Mouse (Mus musculus) regulatory T cell (primary cell): ENCODE results near the gene Gstm4.

ENCODE experiments used
- in situ Hi-C: fragments of 300-600 bp; cut with MboI, MseI; formaldehyde crosslinking; loops from one replicate; pipeline ENCODE4 v1.15.1; 2025; ENCODE audit warnings: high pct_unique_total_duplicates

The Gstm4 gene

DNA sequence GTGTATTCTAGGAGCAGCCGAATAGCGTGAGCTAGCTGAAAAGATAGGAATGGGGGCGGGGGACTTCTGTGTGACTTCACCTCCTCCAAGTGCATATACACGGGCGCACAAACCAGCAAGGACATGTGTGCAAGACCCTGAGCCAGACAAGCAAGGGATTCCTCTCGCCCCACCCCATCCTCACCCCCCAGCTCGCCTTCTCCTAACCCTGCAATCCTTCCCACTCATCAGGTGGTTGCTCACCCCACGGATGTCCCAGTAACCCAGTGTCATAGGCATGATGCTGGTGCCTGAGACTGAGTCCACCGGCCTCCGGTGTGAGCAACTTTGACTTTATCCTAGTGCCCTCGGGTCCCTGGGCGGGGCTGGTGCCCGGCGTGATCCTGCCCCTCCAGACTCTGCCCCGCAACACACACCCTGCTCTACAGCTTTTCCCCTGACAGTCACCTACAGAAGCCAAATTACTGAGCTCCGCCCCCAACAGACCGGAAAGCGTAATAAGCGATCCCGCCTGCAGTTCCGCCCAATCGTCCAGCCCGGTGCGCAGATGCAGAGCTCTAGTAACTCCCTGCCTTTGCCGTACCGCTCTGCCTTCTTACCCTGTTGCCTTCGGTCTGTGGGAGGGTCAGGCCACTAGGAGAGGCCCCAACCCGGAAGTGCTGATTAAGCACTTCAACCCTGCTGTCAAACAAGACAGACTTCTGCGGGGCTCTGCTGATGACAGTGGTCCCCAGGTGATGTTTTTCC is at the start of gene Gstm4:
Gene Gstm4, minus strand, starts transcription at position 501 of the 747 bp plus-strand sequence.
- in situ Hi-C loops: no loop called here

DNA sequence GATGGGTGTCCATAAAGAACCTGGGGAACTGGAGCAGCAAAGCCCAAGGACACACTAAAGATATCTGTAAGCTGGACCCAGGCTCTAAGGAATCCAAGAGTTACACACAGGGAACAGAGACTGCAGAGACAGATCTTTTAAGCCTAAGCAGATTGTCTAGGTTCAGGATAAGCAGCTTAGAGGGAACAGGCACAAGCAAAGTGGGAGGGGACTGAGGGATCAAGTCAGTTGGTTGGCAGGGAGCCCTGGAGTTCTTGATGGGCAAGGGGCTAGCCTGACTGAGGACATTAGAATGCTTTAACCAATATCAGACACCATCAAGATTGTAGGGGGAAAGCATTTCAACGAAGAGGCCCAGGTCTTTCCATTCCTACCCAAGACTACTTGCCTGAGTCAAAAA is 49.5 kb upstream of the Gstm4 start:
- in situ Hi-C loops: no loop called here

DNA sequence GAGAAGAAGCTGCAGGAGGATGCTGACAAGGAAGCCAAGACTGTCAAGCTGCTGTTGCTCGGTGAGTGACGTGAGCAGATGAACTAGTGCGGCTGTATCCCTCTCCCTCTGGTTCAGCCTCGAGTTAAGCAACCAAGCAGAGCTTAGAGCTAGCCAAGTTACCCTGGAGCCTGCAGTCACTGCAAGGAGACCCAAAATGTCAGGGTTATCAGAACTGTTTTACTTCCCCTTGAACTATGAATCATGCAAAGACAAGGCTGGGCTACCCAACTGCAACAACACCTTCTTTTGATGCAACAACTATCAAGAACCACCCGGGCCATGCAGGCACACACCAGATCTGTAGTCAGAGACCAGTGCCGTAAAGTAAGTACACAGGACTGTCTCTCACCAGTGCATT is 48.6 kb upstream of the Gstm4 start:
- in situ Hi-C loops: no loop called here

DNA sequence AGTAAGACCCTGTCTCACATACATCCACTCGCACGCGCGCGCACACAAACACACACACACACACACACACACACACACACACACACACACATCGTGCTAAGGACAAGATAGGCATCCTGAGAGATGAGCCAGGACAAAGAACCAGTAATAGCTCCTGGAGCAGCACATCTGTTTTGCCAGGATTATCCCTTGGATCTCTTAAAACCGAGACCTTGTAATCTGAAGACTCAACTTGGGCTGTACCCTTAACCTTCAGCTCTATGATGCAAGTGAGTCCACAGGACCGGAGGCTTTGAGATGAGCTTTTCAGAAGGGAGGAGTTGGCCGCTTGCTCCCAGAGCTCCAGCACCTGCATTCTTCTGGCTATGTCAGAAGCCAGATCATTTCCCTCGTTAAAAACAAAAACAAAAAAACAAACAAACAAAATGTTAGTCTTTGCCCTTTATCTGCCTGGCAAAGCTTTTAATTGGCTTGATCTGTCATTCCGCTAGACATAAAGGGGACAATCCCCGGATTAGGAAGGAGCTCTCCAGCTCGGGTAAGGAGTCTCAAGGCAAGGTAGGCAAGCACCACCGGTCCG is 47.9 kb upstream of the Gstm4 start, which contains the start of gene Gnat2:
Gene Gnat2, plus strand, starts transcription at position 254 of the 580 bp plus-strand sequence.
- in situ Hi-C loops: no loop called here

DNA sequence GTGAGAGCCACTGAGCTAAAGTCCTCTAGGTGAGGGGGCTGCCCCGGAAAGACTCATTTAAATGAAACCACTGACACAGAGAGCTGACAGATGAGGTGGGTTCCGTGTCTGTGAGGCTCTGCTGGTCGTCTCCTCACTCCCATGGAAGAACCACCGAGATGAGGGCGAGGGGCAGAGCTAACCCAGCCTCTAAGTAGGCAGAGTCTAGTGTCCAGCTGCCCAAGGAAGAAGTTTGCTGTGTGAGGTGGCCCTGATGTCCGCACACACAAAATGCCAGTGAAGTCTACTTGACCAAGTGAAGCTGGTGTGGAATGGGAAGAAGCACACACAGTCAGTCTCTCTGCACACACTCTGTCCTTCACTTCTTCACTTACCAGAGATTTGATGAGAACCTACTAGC is 47.3 kb upstream of the Gstm4 start:
- in situ Hi-C loops: no loop called here

DNA sequence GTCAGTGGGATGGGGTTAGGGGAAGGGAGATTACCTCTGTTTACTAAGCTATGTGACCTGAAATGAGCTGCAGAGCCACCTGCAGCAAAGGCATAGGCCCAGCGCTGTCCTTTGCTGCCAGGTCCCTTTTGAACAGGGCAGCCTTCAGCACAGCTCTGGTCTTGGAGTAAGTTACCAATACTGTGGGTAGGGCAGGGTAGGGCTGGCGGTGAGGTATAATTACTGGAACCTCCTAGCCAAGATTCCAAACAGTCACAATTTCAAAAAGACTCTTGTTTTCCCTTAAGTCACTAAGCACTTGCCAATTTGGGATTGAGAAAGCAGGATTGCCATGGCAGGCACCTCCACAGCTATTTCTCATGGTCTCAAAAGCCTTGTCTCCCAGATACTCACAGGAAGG is 45.9 kb upstream of the Gstm4 start:
- in situ Hi-C loops: no loop called here

DNA sequence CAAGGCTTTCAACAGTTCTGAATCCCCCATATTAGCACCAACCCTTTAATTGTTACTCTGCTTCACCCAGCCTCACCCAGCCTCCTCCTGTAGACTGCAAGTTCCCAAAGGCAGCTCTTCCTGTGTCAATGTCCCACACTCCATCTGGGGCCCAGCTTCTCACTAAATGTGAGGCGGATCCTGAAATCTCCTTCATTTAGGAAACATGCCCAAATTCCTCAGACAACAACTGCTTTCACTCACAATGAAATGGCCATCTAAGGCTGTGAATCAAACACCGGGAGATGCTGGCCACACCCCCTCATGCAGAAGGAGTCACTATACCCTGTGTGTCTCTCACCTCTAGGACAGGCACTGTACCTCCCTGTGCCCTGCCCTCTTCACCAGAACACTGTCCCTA is 45.2 kb upstream of the Gstm4 start:
- in situ Hi-C loops: no loop called here

DNA sequence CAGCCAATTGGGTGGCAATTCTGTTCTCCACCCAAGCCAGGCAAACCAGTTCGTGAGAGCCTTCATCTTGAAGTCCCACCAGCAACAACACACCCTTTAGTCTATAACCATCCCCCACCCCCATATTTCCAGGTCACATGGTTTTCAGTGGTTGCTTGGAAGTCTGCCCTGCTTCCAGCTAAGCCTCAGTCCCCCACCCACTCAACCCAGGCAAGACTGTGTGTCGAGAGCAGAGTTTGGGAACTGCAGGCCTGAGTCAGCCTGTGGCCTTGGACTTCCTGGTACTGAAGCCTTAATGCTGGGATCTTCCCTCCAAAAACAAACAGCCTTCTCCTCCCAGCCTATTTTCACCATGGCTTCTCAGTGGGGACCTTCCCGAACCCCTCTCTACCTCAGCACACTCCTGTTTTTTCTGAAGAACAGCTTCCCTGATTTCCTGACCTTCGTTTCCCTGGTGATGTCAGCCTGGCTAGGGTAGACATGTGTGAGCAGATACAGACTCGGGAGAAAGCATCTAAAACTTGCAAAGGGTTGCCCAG is 44.2 kb upstream of the Gstm4 start:
- in situ Hi-C loops: no loop called here

DNA sequence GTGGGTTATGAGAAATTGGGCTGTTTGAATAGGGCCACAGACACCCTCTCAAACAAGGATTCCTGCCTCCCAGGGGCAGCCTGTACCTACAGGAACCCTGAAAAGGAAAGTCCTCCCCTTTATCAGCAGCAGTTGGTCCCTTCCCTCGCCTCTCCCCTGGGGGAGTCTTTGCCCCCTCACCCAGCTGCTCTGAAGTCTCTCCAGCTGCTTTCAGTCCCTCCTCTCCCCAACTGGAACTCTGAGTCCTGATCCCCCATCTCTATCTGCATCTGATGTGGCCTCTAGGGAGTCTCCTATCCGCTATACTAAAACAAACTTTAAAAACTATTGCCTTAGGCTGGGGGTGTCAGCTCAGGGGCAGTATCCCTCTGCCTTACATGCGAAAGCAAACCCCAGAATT is 42.6 kb upstream of the Gstm4 start:
- in situ Hi-C loops: no loop called here

DNA sequence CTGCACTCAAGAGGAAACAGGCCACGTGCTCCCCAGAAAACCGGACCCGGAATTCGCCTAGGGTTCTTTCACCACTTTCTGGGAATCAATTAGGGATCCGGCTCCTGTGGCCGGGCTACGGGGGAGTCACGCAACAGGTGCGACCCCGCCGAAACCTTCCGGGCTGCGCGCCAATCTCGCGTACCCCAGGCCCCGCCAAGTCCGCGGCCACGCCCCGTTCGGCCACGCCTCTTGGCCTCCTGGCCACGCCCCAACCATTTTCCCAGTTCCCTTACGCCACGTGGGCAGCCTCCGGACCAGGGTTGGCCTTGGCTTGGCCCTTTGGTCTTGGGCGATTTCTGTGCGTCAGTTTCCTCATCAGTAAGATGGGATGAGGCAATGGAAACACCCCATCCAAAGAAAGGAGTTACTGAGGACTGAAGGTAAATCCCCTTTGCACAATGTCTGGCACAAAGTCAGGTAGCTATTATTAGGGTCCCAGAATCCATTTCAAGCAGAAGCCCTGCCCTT is 41.8 kb upstream of the Gstm4 start, which contains the start of gene Ampd2:
Gene Ampd2, minus strand, starts transcription at position 182 of the 510 bp plus-strand sequence.
- in situ Hi-C loops: no loop called here

DNA sequence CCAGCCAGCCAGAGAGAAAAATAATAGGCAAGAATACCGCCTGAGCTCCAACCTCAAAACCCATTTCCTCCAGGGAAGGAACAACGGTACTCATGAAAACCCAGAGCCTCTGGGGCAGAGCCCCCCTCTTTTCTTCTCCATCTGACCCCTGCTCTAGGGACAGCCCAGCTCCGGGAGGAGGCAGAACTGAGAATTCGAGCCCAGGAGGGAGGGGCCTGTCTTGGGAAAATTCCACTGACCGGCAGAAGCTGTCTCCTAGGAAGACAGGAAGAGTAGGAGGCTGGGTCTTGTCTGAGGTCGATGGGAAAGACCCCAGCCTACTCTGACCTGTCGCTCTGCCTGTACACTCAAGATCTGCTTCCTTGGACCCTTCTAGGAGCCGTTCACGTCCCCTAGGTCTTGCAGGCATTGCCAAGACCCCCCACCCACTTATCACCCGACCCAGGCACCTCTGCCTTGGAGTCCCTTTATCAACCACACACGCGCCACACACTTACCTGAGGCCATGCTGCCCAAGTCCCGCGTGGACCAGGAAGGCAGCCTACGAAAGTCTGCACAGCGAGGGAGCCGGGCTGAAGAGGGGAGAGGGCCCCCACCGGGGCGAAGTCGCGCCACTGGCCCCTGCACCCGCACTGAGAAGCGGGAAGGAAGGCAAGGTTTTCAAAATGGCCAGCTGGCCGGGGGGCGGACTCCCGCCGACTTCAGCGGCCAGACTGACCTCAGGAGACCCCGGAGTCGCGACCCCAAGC is 41.2 kb upstream of the Gstm4 start:
- in situ Hi-C loops: no loop called here

DNA sequence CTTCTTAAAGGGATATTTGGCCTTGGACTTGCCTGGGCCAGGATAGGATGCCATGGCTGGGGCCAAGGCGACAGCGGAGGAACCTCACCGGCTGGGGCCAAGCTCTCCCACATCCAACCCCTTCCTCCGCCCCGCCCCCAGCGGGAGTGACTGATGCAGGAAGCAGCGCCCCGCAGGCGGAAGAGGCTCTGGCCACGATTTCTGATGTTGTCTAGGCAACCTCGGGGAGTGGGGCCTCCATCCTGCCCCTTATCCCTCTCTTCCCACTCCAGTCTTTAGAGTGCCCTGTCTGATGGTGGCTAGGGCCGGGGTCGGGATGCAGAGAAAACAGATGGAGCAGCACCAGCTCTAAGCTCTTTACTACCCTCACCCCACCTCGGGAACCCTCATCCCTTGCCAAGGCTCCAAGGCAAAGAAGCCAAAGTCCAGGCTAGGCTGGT is 40.6 kb upstream of the Gstm4 start:
- in situ Hi-C loops: no loop called here

DNA sequence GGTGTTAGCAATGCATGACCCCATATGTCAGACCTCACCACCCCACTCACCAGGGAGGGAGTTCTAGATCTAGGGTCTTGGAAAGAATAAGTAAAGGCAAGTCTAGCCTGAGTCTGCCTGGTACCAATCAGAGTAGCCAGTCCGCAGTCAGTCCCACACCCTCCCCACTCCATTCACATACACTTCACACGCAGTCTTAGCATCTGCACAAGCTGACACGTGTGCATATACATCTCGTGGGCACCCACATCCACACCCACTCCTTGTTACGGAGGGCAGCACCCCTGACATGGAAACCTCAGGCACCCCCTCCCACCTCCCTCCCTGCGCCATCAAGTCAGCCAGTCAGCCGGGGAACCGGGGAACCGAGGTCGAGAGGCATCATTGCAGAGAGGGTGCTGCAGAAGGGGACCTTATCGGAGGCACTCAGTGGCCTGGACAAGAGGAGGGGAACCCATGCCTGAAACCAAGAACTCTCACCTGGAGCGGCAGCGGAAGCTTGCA is 40.1 kb upstream of the Gstm4 start:
- in situ Hi-C loops: no loop called here

DNA sequence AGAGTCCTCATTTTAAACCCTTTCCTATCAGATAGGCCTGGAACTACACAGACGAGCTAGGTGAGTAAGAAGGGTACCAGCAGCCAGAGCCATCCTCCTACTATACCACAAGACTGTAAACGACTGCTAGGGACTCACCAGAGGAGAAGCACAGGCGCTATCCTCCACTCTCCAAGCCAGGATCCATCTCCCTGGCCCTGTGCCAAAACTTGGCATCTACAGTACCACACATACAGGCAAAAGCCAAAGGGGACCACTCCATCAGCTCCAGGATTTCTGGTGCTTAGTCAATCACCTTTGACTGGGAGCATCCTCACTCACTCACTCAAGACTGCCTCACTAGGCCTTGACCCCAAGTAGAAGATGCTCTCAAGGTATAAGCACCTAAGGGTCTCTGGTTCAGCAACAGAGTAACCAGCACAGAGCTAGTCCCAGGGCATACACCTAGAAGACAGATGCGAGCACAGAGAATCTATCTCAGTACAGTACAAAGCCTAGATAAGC is 39.3 kb upstream of the Gstm4 start:
- in situ Hi-C loops: no loop called here

DNA sequence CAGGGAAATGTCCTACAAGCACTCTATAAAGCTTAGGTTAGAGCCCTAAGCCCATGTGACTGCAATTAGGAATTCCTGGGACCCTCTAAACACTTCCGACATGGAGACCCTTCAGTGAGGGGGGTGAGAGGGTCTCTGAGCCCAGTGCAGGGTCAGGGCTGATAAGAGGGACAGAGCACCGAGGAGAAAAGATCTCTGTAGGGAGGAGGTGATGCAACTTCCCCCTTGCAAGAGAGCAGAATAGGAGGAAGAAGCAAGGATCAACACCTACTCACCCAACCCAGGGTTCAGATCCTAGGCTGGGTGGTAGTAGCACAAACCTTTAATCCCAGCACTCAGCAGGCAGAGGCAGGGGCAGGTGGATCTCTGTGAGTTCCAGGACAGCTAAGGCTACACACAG is 38.5 kb upstream of the Gstm4 start:
- in situ Hi-C loops: no loop called here

DNA sequence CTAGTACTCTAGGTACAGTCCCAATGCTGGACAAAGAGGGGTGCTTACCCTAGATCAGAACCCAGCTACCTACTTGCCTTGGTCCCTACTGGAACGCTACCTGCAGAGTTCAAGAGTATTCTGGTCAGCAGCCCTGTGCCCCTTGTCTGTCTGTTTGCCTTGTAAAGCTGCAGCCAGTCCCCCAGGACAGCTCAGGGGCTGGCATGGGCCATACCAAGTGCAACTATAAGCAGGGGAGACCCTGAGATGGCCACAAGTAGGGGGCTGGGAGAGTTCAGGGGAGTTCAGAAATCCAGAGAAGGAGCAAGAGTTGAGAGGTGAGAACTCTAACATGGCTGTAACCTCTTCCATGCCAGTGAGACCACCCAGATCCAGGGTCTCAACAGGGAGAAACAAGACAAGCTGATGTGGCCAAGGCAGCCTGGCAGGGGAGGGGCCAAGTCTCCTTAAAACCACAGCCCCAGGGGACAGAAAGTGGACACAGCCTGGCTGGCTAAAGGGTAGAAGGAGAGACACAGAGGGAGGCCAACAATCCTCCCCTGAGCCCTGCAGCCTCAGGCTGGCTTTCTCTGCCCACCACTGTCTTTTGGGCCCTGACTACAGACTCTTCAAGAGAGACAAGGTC is 37.7 kb upstream of the Gstm4 start:
- in situ Hi-C loops: no loop called here

DNA sequence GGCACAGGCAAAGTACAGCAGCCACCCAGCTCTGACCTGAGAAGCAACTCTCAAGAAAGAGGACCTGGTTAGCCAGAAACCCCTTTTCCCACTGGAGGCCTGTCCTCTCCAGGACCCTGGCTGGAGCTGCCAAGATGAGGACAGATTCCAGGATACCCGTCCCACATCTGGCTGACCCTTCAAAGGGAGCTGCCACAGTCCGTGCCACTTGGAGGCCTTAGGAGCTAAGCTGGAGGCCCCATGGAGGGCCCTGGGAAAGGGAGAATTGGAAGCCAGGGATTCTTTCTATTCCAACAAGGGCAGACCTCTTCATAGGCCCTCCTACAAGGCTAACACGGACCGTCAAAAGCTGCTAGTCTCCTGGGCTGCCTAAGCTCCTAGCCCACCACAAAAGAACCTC is 37.0 kb upstream of the Gstm4 start:
- in situ Hi-C loops: no loop called here

DNA sequence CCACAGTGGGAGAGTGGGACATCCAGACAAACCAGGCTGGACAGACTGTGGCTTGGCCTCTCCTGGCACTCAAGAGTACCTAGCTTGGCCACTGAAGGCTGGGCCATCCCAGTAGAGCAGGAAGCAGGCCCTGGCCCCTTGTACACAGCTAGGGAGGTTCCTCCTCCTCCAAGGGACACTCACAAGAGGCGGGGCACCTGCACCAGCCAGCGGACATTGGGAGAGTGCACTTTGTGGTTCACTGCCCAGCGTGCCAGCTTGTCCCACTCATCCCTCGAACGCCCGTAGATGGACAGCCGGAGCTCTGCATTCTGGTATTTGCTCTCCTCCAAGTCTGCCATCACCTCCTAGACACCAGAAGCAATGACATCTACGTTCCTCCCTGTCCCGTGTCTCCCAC is 32.1 kb upstream of the Gstm4 start:
- in situ Hi-C loops: no loop called here

DNA sequence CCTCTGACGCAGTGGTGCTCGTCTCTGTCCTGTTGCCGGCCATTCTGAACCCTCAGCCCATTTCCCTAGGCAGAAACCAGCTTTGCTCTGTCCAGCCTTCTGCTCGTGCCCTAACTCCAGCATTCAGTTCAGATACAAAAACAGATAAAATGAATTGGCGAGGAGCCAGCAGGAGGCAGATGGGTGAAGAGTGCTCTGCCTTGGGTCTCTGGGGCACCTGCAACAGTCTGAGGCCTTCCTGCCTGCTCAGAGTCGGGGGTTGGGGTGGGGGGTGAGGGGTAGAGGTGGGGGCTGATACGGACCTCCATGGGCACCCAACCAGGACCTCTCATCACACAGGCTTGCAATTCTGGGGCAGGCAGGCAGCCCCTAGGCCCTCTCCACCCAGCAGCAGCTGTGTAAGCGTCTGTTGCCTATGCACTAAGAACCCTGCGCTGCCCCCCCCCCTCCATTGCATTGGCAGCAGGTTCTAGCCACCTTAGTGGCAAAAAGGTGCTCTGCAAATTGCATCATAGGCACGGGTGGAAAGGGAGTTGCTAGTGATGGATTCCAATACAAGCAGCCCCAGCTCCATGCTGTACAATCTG is 28.4 kb upstream of the Gstm4 start:
- in situ Hi-C loops: no loop called here

DNA sequence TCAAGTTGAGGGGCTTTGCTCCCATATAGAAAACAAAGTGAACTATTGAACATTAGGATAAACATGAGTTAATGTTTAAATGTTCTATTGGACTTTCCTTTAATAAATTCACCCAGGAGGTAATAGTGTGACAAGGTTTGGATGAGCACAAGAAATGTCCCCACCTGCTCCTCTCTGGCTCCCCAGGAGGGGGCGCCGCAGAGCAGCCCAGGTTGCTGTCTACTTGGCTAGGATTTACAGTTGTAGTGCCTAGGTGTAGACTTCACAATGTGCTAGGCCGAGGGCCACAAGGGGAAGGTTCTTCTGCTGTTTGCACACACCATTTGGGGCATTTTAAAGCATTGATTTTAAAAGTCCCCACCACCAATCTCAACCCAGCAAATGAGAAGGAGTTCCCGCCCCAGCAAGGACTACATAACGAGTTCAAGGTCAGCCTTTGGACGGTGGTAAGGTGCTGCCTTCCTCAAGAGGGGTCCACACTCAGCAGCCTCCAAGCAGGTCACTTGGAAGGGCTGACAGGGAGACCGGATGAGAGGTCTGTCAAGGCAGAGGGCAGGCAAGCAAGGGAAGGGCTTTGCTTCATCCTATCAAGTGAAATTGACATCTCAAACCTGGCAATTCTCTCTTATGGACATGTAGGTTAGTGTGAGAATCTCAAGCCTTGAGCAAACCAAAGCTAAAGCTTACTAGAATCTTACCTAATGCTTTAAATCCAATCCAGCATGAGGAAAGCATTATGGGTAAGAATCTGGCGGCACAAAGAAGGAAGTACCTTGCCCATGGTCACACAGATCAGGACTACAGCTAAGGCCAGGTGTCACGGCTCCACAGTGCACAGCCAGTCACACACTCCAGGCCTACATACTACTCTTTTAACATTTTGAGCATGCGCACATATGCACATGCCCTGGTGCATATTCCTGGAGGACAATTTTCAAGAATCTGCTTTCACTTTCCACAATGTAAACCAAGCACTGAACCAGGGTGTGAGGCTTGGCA is 25.9 kb upstream of the Gstm4 start:
- in situ Hi-C loops: no loop called here
